In genomic region chr9:123953551-123953950, GRCm38 (mm10) we compare ENCODE assay signal across 23 mouse cellular contexts. TPM values are rescaled to one million over a fixed set of nuclear protein-coding genes. Genes with fewer than 3 reads are reported as not detected.
DNase-seq lines count a peak whose midpoint lies in the region; ATAC-seq and TF ChIP-seq lines count a peak whose summit lies in the region.
"Had no signal": no experiment of that assay in that cellular context is flagged by ENCODE, and none has a peak within 500 bp of the region (broad histone marks: within the 10 kb centered on the region; RNA-seq: fewer than 3 reads in every experiment).

No protein-coding gene starts in this region.

- in situ Hi-C loops in CH12.LX (cut with MboI; ENCODE audit: low pct_ligation_motif_present, low pct_unique_long_range_greater_than_20kb, low sequenced_read_pairs): no loop called here

- TF ChIP-seq POLR2A in CH12.LX (IDR thresholded peaks at IDR 0.05; ENCODE audit: low read depth, low read length): no peak

- no peaks in the 10 kb centered on the region for H3K36me3 ChIP-seq in CH12.LX (replicated peaks in 1 of 2; ENCODE audit: control insufficient read depth in 1 of 2, insufficient read depth in 1 of 2, low read length in 1 of 2)
- no peaks in the 10 kb centered on the region for H3K36me3 ChIP-seq in forebrain, postnatal 0 days (ENCODE audit: insufficient read depth)
- H3K36me3 ChIP-seq: embryonic facial prominence, embryonic 10.5 days; G1E; heart, embryonic 12.5 days; hindbrain, embryonic 10.5 days had no signal

- H3K27me3 ChIP-seq in CH12.LX (replicated peaks): no peaks in the 10 kb centered on the region
- no peaks in the 10 kb centered on the region for H3K27me3 ChIP-seq in forebrain, postnatal 0 days (ENCODE audit: insufficient read depth, low read length)
- H3K27me3 ChIP-seq: forebrain, embryonic 13.5 days; heart, embryonic 12.5 days had no signal

- H3K4me2 ChIP-seq in CH12.LX (ENCODE audit: insufficient read depth, low read depth, poor library complexity, severe bottlenecking): no peak overlapping the region
- H3K4me2 ChIP-seq in forebrain, postnatal 0 days (ENCODE audit: low read depth): no peak overlapping the region
- H3K4me2 ChIP-seq: forebrain, embryonic 13.5 days; heart, embryonic 12.5 days; hindbrain, embryonic 14.5 days had no signal

- no peaks in the 10 kb centered on the region for H3K79me2 ChIP-seq in CH12.LX (replicated peaks; ENCODE audit: control insufficient read depth, extremely low read depth, insufficient read depth, poor library complexity, severe bottlenecking)

- no peak overlapping the region for H3K4me3 ChIP-seq in CH12.LX (replicated peaks in 1 of 3; ENCODE audit: low read depth in 2 of 3, low read length in 2 of 3, poor library complexity in 1 of 3)
- H3K4me3 ChIP-seq in forebrain, postnatal 0 days (ENCODE audit: low read depth, low read length): no peak overlapping the region
- H3K4me3 ChIP-seq: embryonic facial prominence, embryonic 10.5 days; forebrain, embryonic 13.5 days; heart, adult 2 months; heart, embryonic 12.5 days; hindbrain, embryonic 10.5 days had no signal

- no peak for TF ChIP-seq CTCF in CH12.LX (conservative IDR thresholded peaks at IDR 0.05 in 1 of 2, IDR thresholded peaks at IDR 0.05 in 1 of 2; ENCODE audit: low read depth in 2 of 2, low read length in 2 of 2)
- TF ChIP-seq CTCF in forebrain, postnatal 0 days (IDR thresholded peaks at IDR 0.05; ENCODE audit: low read depth): no peak

- no peak overlapping the region for H3K9ac ChIP-seq in CH12.LX (ENCODE audit: insufficient read depth, low read depth)
- no peak overlapping the region for H3K9ac ChIP-seq in forebrain, postnatal 0 days
- H3K9ac ChIP-seq: forebrain, embryonic 13.5 days; heart, embryonic 12.5 days; hindbrain, embryonic 14.5 days had no signal

- dilution Hi-C loops in CH12.LX (cut with MboI; ENCODE audit: extremely low pct_ligation_motif_present, extremely low pct_unique_long_range_greater_than_20kb, low sequenced_read_pairs): no loop called here

- TF ChIP-seq RAD21 in CH12.LX (IDR thresholded peaks at IDR 0.05; ENCODE audit: low read depth, low read length): no peak

- no peak overlapping the region for H3K27ac ChIP-seq in CH12.LX (ENCODE audit: insufficient read depth, low read depth)
- no peak overlapping the region for H3K27ac ChIP-seq in forebrain, postnatal 0 days (ENCODE audit: low read depth, low read length)
- H3K27ac ChIP-seq: embryonic facial prominence, embryonic 10.5 days; forebrain, embryonic 13.5 days; heart, adult 2 months; hindbrain, embryonic 10.5 days; hindbrain, embryonic 14.5 days had no signal

- peak; percentile 63 for ATAC-seq in granulocyte monocyte progenitor cell, adult 5-6 weeks (replicated peaks; ENCODE audit: poor library complexity, severe bottlenecking)
- ATAC-seq in monocyte, adult 5-6 weeks (replicated peaks; ENCODE audit: insufficient number of reproducible peaks, low FRiP score, low TSS enrichment, poor library complexity, severe bottlenecking): 0 out of 2 replicates have a peak, but pooled peaks have one; percentile 66
- no peak for ATAC-seq in forebrain, postnatal 0 days
- ATAC-seq: forebrain, embryonic 13.5 days had no signal

- no peaks in the 10 kb centered on the region for H3K9me3 ChIP-seq in CH12.LX (replicated peaks; ENCODE audit: low read length)
- H3K9me3 ChIP-seq in forebrain, postnatal 0 days (ENCODE audit: low read length): no peaks in the 10 kb centered on the region
- H3K9me3 ChIP-seq: embryonic facial prominence, embryonic 10.5 days; forebrain, embryonic 13.5 days; G1E; heart, embryonic 12.5 days; hindbrain, embryonic 10.5 days had no signal

- 88% methylated on average over 2 of the region's 2 CpGs for WGBS in forebrain, postnatal 0 days

- DNase-seq in layer of hippocampus, adult 9-11 months: peak; percentile 59
- no peak for DNase-seq in layer of hippocampus, adult 11-12 months (ENCODE audit: low spot score)
- no peak for DNase-seq in CH12.LX (ENCODE audit: extremely low read depth)
- DNase-seq in forebrain, postnatal 0 days: no peak
- DNase-seq in kidney, postnatal 25 days: no peak
- DNase-seq: adrenal gland, adult 8-10 months; adrenal gland, postnatal 36 days; cerebellum, adult 18-20 months; cerebellum, adult 9-11 months; gastrocnemius, postnatal 36 days; heart, adult 2 months had no signal

- peak; percentile 87 for TF ChIP-seq EP300 in CH12.LX (IDR thresholded peaks at IDR 0.05; ENCODE audit: low read length)

- peaks cover 16 to 50% of the 10 kb centered on the region in 2 experiments for H3K4me1 ChIP-seq in CH12.LX (ENCODE audit: control insufficient read depth in 1 of 2, insufficient read depth in 2 of 2)
- no peaks in the 10 kb centered on the region for H3K4me1 ChIP-seq in forebrain, postnatal 0 days (ENCODE audit: insufficient read depth)
- H3K4me1 ChIP-seq: embryonic facial prominence, embryonic 10.5 days; forebrain, embryonic 13.5 days; heart, embryonic 12.5 days; hindbrain, embryonic 10.5 days had no signal

TF ChIP-seq in CH12.LX, 34 proteins besides CTCF, POLR2A, EP300 and RAD21:
- peak; percentile 51 for TF ChIP-seq TCF12 (IDR thresholded peaks at IDR 0.05; ENCODE audit: low read depth, low read length)
- TF ChIP-seq BHLHE40 (IDR thresholded peaks at IDR 0.05; ENCODE audit: low read depth, low read length): 0 out of 2 replicates have a peak, but pooled peaks have one; percentile 29
- TF ChIP-seq SIN3A (IDR thresholded peaks at IDR 0.05; ENCODE audit: low read length): no peak
- TF ChIP-seq ZMIZ1 (IDR thresholded peaks at IDR 0.05; ENCODE audit: low read depth, low read length): no peak
- TF ChIP-seq MXI1 (IDR thresholded peaks at IDR 0.05; ENCODE audit: low read depth, low read length): no peak
- peak; percentile 32; the same call in 1 of the 2 replicates for TF ChIP-seq ETS1 (conservative IDR thresholded peaks at IDR 0.05; ENCODE audit: low read depth, low read length)
- TF ChIP-seq ZC3H11A (IDR thresholded peaks at IDR 0.05; ENCODE audit: low read depth, low read length): no peak
- TF ChIP-seq TBP (conservative IDR thresholded peaks at IDR 0.05; ENCODE audit: low read depth, low read length): no peak
- TF ChIP-seq IRF4 (IDR thresholded peaks at IDR 0.05; ENCODE audit: low read depth, low read length): peak; percentile 88
- no peak for TF ChIP-seq MYC (IDR thresholded peaks at IDR 0.05; ENCODE audit: low read depth, low read length)
- no peak for TF ChIP-seq HCFC1 (IDR thresholded peaks at IDR 0.05; ENCODE audit: low read depth, low read length)
- no peak for TF ChIP-seq ZNF384 (IDR thresholded peaks at IDR 0.05; ENCODE audit: low read depth, low read length)
- no peak for TF ChIP-seq PAX5 (IDR thresholded peaks at IDR 0.05; ENCODE audit: low read length)
- TF ChIP-seq ELF1 (IDR thresholded peaks at IDR 0.05; ENCODE audit: low read depth, low read length): peak; percentile 41; the same call in 1 of the 2 replicates
- TF ChIP-seq MEF2A (IDR thresholded peaks at IDR 0.05; ENCODE audit: borderline replicate concordance, low read depth, low read length): 0 out of 2 replicates have a peak, but pooled peaks have one; percentile 39
- no peak for TF ChIP-seq USF1 (IDR thresholded peaks at IDR 0.05; ENCODE audit: low read depth, low read length)
- TF ChIP-seq POLR2AphosphoS2 (IDR thresholded peaks at IDR 0.05; ENCODE audit: low read depth, low read length): no peak
- no peak for TF ChIP-seq RCOR1 (conservative IDR thresholded peaks at IDR 0.05; ENCODE audit: low read depth, low read length)
- TF ChIP-seq NELFE (IDR thresholded peaks at IDR 0.05; ENCODE audit: low read depth, low read length): no peak
- no peak for TF ChIP-seq KAT2A (IDR thresholded peaks at IDR 0.05; ENCODE audit: insufficient replicate concordance, low read length)
- no peak for TF ChIP-seq JUN (IDR thresholded peaks at IDR 0.05; ENCODE audit: insufficient read depth, low read depth, low read length)
- TF ChIP-seq JUND (conservative IDR thresholded peaks at IDR 0.05; ENCODE audit: low read depth, low read length): no peak
- TF ChIP-seq E2F4 (IDR thresholded peaks at IDR 0.05; ENCODE audit: insufficient replicate concordance, low read depth, low read length): no peak
- 0 out of 2 replicates have a peak, but pooled peaks have one; percentile 30 for TF ChIP-seq MAFK (IDR thresholded peaks at IDR 0.05; ENCODE audit: insufficient replicate concordance, low read length)
- no peak for TF ChIP-seq NRF1 (IDR thresholded peaks at IDR 0.05; ENCODE audit: low read depth, low read length)
- no peak for TF ChIP-seq SMC3 (IDR thresholded peaks at IDR 0.05; ENCODE audit: low read depth, low read length)
- no peak for TF ChIP-seq CHD1 (IDR thresholded peaks at IDR 0.05; ENCODE audit: low read depth, low read length)
- no peak for TF ChIP-seq USF2 (conservative IDR thresholded peaks at IDR 0.05; ENCODE audit: low read depth, low read length)

RNA-seq across cellular contexts. Expression of gene Ccr1, which starts 14.9 kb away (rescaled TPM):
- 1.6 TPM in 2 replicates for total RNA-seq in CH12.LX (2012; rRNA removed)
- total RNA-seq in CH12.LX (2014; rRNA removed): 4.9 and 5.8 TPM in 2 replicates
- 1.2 and 1.6 TPM in 2 replicates for polyA plus RNA-seq in CH12.LX (2012; ENCODE audit: insufficient read length, low read depth)
- 2.1 and 3.8 TPM in 2 replicates for total RNA-seq in granulocyte monocyte progenitor cell, adult 5-6 weeks (2014; fragmentation: Nextera tagmentation)
- 4.7 and 5.6 TPM in 2 replicates for total RNA-seq in granulocyte monocyte progenitor cell, adult 5-6 weeks (2017)
- 3.8 to 22.9 TPM (median 22.1 TPM) in 3 replicates for total RNA-seq in monocyte, adult 5-6 weeks (2017)
- total RNA-seq in forebrain, postnatal 0 days (2014; rRNA removed): 0.38 and 1.1 TPM in 2 replicates
- polyA plus RNA-seq in forebrain, postnatal 0 days (2015; fragmentation: Nextera tagmentation; extraction: Ambion mirVana): 0.76 and 0.77 TPM in 2 replicates

RNA-seq across cellular contexts. Expression of gene Ccr1l1, which starts 24.7 kb away (rescaled TPM):
- total RNA-seq in CH12.LX (2012; rRNA removed): 0.08 and 0.25 TPM in 2 replicates
- total RNA-seq in CH12.LX (2014; rRNA removed): not detected in 2 replicates
- polyA plus RNA-seq in CH12.LX (2012; ENCODE audit: insufficient read length, low read depth): not detected in 2 replicates
- total RNA-seq in granulocyte monocyte progenitor cell, adult 5-6 weeks (2014; fragmentation: Nextera tagmentation): not detected in 2 replicates
- not detected in 2 replicates for total RNA-seq in granulocyte monocyte progenitor cell, adult 5-6 weeks (2017)
- not detected in 3 replicates for total RNA-seq in monocyte, adult 5-6 weeks (2017)
- total RNA-seq in forebrain, postnatal 0 days (2014; rRNA removed): not detected in 2 replicates
- not detected in 2 replicates for polyA plus RNA-seq in forebrain, postnatal 0 days (2015; fragmentation: Nextera tagmentation; extraction: Ambion mirVana)
- total RNA-seq: adrenal gland, adult 8-10 months; adrenal gland, postnatal 36 days; gastrocnemius, adult 8-10 months; gastrocnemius, postnatal 36 days; heart, adult 2 months; heart, postnatal 25 days had no signal
- polyA plus RNA-seq: embryonic facial prominence, embryonic 10.5 days; embryonic facial prominence, embryonic 14.5 days; forebrain, embryonic 13.5 days; G1E; heart, adult 2 months; heart, embryonic 12.5 days; heart, embryonic 16.5 days; hindbrain, embryonic 10.5 days; hindbrain, embryonic 14.5 days had no signal
